ENCODE assay signal across 18 mouse cellular contexts in genomic region chr16:30430512-30431088, GRCm38 (mm10).
"Had no signal": no experiment of that assay in that cellular context is flagged by ENCODE, and none has a peak within 500 bp of the region (broad histone marks: within the 10 kb centered on the region; RNA-seq: fewer than 3 reads in every experiment).

No protein-coding gene starts in this region.

- H3K4me3 ChIP-seq: limb, embryonic 15.5 days; megakaryocyte, embryonic 14.5 days; midbrain, embryonic 12.5 days had no signal

- H3K27ac ChIP-seq: hindbrain, postnatal 0 days; kidney, postnatal 0 days; limb, embryonic 15.5 days; midbrain, embryonic 12.5 days had no signal

- H3K4me1 ChIP-seq: limb, embryonic 15.5 days; midbrain, embryonic 12.5 days had no signal

- H3K9me3 ChIP-seq: limb, embryonic 15.5 days; midbrain, embryonic 12.5 days had no signal

- H3K9ac ChIP-seq: limb, embryonic 15.5 days; lung, embryonic 14.5 days; midbrain, embryonic 12.5 days had no signal

- DNase-seq: kidney, adult 11 months; kidney, adult 9 months; kidney, postnatal 36 days; layer of hippocampus, adult 9-11 months; layer of hippocampus, postnatal 36 days; lung, embryonic 14.5 days; lung, postnatal 10 days; lung, postnatal 4 days; right cerebral cortex, adult 18-20 months; right cerebral cortex, postnatal 25 days; thymus, adult 2 months; thymus, postnatal 25 days had no signal

- H3K36me3 ChIP-seq: limb, embryonic 15.5 days; midbrain, embryonic 12.5 days had no signal

- ATAC-seq: hindbrain, postnatal 0 days; midbrain, embryonic 16.5 days had no signal

- H3K27me3 ChIP-seq: limb, embryonic 15.5 days; midbrain, embryonic 12.5 days had no signal

- H3K4me2 ChIP-seq: limb, embryonic 15.5 days; lung, embryonic 14.5 days; midbrain, embryonic 12.5 days had no signal
